Mouse (Mus musculus): ENCODE data around the gene Kif11.

- TF ChIP-seq EP300 (IDR thresholded peaks at IDR 0.05; ENCODE audit: low read depth) (no peak), CTCF (IDR thresholded peaks at IDR 0.05; ENCODE audit: low read depth) (no peak)
These were observed 60.5 kb downstream of the Kif11 start for GRCm38 (mm10) chr19:37436514-37437288.

Data from liver, postnatal 0 days (tissue).